Comparison of ENCODE assay signal across 8 mouse cellular contexts in the genomic region with DNA sequence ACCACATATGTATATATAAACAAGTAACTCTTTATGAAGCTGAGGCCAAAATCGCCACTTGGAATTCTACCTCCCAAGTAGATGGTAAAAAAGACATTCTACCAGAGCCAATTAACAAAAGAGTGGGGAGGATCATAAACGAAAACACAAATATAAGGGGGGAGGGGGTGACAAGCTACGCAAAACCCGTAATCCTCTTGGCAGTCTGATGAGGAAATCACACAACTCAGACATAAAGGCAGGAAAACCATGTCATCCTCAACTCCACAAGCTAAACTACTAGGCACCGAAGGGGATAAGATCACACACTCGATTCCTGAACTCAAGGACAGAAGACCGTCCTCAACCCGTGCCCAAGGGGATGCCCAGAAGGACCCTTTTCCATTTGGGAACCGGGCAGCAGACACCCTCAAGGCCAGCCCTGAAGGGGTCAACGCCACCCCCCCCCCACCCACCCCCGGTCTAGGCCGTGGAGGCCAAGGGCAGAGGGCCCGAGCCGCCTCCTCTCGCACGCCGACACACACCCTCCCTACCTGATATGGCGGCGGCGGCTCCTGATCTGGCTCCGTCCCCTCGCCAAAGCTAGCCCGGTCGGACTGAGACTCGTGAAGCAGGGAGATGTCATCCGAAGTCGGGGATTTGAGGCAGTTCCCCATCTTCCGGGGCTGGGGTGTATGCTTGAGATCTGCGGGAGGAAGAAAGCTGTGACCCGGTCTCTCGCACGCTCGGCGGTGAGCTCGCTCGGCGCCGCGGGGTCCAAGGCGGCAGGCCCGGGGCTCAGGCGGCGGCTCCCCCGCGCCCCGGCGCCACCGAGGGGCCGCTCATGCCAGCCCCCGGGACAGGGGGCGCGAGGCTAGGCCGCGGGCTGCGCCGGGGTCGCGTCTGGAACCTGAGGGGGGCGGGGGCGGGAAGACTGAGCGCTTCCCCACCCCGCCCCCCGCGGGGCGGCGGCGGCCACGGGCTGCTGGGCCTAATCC. TPM values are rescaled to one million over a fixed set of nuclear protein-coding genes. Genes with fewer than 3 reads are reported as not detected.
DNase-seq lines count a peak whose midpoint lies in the region.

No protein-coding gene starts in this region.

- no peaks in the 10 kb centered on the region for H3K9me3 ChIP-seq in hindbrain, embryonic 10.5 days

- peaks cover 14% of the 10 kb centered on the region for H3K4me1 ChIP-seq in hindbrain, embryonic 10.5 days (replicated peaks)

- under 1% methylated on average over 62 of the region's 68 CpGs for WGBS in hindbrain, embryonic 10.5 days

- no peaks in the 10 kb centered on the region for H3K27me3 ChIP-seq in hindbrain, embryonic 10.5 days (ENCODE audit: insufficient read depth, poor library complexity, severe bottlenecking)

- H3K36me3 ChIP-seq in hindbrain, embryonic 10.5 days = peaks cover 13% of the 10 kb centered on the region

- peak; percentile 56 for DNase-seq in Muller cell, postnatal 12 days (ENCODE audit: inconsistent ontology term)
- DNase-seq in cerebellum, adult 8-10 months = peak; percentile 60
- peak; percentile 37 for DNase-seq in forelimb bud, embryonic 11.5 days (ENCODE audit: low read depth, low spot score)
- DNase-seq in hindbrain, embryonic 10.5 days (ENCODE audit: low spot score) = peak; percentile 73
- peak; percentile 26 to 59 for DNase-seq in layer of hippocampus, postnatal 14 days (ENCODE audit: low spot score in 2 of 2)
- DNase-seq in lung, postnatal 25 days (ENCODE audit: low spot score) = peak; percentile 29
- DNase-seq in right cerebral cortex, postnatal 10 days (ENCODE audit: low spot score in 2 of 2) = peak; percentile 46 to 50
- peak; percentile 50 to 55 for DNase-seq in urinary bladder, postnatal 36 days (ENCODE audit: low spot score in 2 of 2)

- H3K27ac ChIP-seq in hindbrain, embryonic 10.5 days = peak overlapping the region; percentile 98

- peak overlapping the region; percentile 90 for H3K4me3 ChIP-seq in hindbrain, embryonic 10.5 days

RNA-seq across cellular contexts. Expression of a gene that starts 8.7 kb away (rescaled TPM):
- polyA plus RNA-seq in hindbrain, embryonic 10.5 days (2016; fragmentation: Nextera tagmentation; extraction: Ambion mirVana) = 23.4 and 30.3 TPM in 2 replicates
- 100 to 1,000 TPM; 171 to 186 TPM for total RNA-seq in layer of hippocampus, postnatal 14 days (2021)

RNA-seq across cellular contexts. Expression of a gene that starts 55.2 kb away (rescaled TPM):
- polyA plus RNA-seq in hindbrain, embryonic 10.5 days (2016; fragmentation: Nextera tagmentation; extraction: Ambion mirVana) = not detected in 2 replicates
- total RNA-seq in layer of hippocampus, postnatal 14 days (2021) = not detected

Comparison
In these comparisons a context has a peak if more than half of its experiments do, and no peak if none do; other contexts are left out.
1. Peak in every context shown above with its lines: DNase-seq, H3K4me3 ChIP-seq and H3K27ac ChIP-seq.